Mouse (Mus musculus) C2C12 (cell line): ENCODE data around the gene Piwil1.

Source experiments
- CEBPB ChIP-seq: IDR thresholded peaks from one replicate; pipeline ENCODE4 v1.6.1; 2011; ENCODE audit warnings: low read depth, mild to moderate bottlenecking, control low read depth, moderate library complexity
- CTCF ChIP-seq: IDR thresholded peaks from one replicate; pipeline ENCODE4 v1.5.1; 2011; ENCODE audit not compliant: control insufficient read depth, insufficient read depth, insufficient read length
- MAX ChIP-seq: IDR thresholded peaks from one replicate; pipeline ENCODE4 v1.6.1; 2011; ENCODE audit warnings: mild to moderate bottlenecking, control low read depth
- MYOD1 ChIP-seq: IDR thresholded peaks from one replicate; pipeline ENCODE4 v1.6.1; 2011; ENCODE audit warnings: low read depth; ENCODE audit not compliant: control insufficient read depth, insufficient read length
- MYOG ChIP-seq: IDR thresholded peaks from one replicate; pipeline ENCODE4 v1.6.1; 2011; ENCODE audit not compliant: control insufficient read depth, insufficient read length; ENCODE audit errors: extremely low read depth
- USF1 ChIP-seq: IDR thresholded peaks from one replicate; pipeline ENCODE4 v1.6.1; 2011; ENCODE audit warnings: low read depth, mild to moderate bottlenecking, control low read depth, moderate library complexity

DNA sequence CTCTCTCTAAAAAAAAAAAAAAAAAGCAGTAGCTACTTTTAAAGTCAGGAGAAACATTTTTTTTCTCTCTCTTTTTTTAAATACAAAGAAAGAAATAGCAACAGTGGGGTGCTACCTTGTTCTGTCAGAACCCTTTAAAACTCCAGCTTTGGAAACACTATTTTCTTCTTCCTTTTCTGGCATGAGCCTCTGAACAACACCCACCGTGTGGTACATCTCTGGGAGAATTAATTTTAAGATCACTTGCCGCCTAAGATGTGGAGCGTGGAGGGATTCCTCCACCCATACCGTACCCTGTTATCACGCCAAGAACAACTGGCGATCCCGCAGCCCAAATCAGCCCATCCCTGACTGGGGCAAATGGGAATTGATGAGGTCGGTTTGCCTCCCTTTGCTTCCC lies 42.2 kb upstream of the Piwil1 start:
- no peak for TF ChIP-seq MYOG
- no peak for TF ChIP-seq CTCF
- TF ChIP-seq CEBPB: no peak
- no peak for TF ChIP-seq USF1
- no peak for TF ChIP-seq MAX
- no peak for TF ChIP-seq MYOD1
